Mouse (Mus musculus) ES-Bruce4 (cell line): Measurements from ENCODE around the gene Immp2l. TPM values are rescaled to one million over a fixed set of nuclear protein-coding genes. Genes with fewer than 3 reads are reported as not detected.

ENCODE experiments used
- H3K27ac ChIP-seq: 2 replicates; pipeline ENCODE4 v1.5.1; 2012; ENCODE audit warnings: low read length, inconsistent platforms; ENCODE audit not compliant: insufficient read depth
- H3K27me3 ChIP-seq: 2 replicates; pipeline ENCODE4 v1.6.1; 2012; ENCODE audit warnings: mild to moderate bottlenecking, low read length, inconsistent platforms; ENCODE audit not compliant: control insufficient read depth, poor library complexity, insufficient read depth, severe bottlenecking
- H3K36me3 ChIP-seq: 2 replicates; pipeline ENCODE4 v1.6.1; 2012; ENCODE audit warnings: inconsistent platforms, mild to moderate bottlenecking, low read length, moderate library complexity; ENCODE audit not compliant: control insufficient read depth, poor library complexity, insufficient read depth, severe bottlenecking
- H3K4me1 ChIP-seq: one replicate; pipeline ENCODE4 v1.8.1; 2011; ENCODE audit warnings: low read length; ENCODE audit not compliant: control insufficient read depth, insufficient read depth
- H3K4me3 ChIP-seq: 2 replicates; pipeline ENCODE4 v1.5.1; 2011; ENCODE audit warnings: low read depth, mild to moderate bottlenecking, low read length
- H3K9ac ChIP-seq: 2 replicates; pipeline ENCODE4 v1.6.1; 2012; ENCODE audit warnings: low read depth, mild to moderate bottlenecking, inconsistent platforms; ENCODE audit not compliant: poor library complexity, severe bottlenecking
- H3K9me3 ChIP-seq: replicated peaks from 2 replicates; pipeline ENCODE4 v1.6.1; 2012; ENCODE audit warnings: mild to moderate bottlenecking, low read length, inconsistent platforms; ENCODE audit not compliant: control insufficient read depth, poor library complexity, insufficient read depth, severe bottlenecking
- CTCF ChIP-seq: IDR thresholded peaks from one replicate; pipeline ENCODE4 v1.8.1; 2011; ENCODE audit warnings: low read depth, low read length
- EP300 ChIP-seq: IDR thresholded peaks from 2 replicates; pipeline ENCODE4 v1.6.1; 2011; ENCODE audit warnings: low read depth, low read length; ENCODE audit not compliant: insufficient read depth
- POLR2A ChIP-seq: IDR thresholded peaks from one replicate; pipeline ENCODE4 v1.8.1; 2011; ENCODE audit warnings: low read length; ENCODE audit not compliant: insufficient read depth
- polyA plus RNA-seq: library from polyadenylated mRNA; stranded (reverse); fragments of >200 nt; gene quantifications from 2 replicates; pipeline ENCODE4 v1.2.4, GENCODE M21; 2011; ENCODE audit warnings: low read depth; ENCODE audit not compliant: missing spikeins, insufficient read depth, insufficient read length

Immp2l gene
- polyA plus RNA-seq, 1 experiment, result 15.5 TPM

DNA sequence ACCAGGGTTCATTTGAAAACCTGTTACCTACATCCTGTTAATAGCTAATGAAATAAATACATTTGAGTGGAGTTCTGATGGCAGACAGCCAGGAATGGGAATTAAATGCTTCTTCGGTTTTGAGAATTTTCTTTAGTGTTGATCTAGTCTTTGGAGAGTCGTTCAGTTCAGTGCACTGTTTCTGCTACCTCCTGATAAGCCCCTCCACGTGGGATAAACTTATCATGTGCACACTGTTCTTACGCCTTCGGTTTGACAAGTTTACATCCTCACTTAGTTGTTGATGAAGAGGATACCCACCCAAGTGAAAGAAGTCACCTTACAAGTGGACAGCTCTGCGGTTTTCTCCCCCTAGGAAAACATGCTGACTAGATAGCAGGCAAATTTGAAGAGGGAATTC lies 88.2 kb downstream of the Immp2l start:
- no peaks in the 10 kb centered on the region for H3K4me1 ChIP-seq
- H3K27me3 ChIP-seq, result no peaks in the 10 kb centered on the region
- H3K36me3 ChIP-seq, result no peaks in the 10 kb centered on the region
- H3K9ac ChIP-seq, result no peak overlapping the region
- no peaks in the 10 kb centered on the region for H3K9me3 ChIP-seq
- no peak overlapping the region for H3K4me3 ChIP-seq
- H3K27ac ChIP-seq, result no peak overlapping the region
- TF ChIP-seq POLR2A (no peak), EP300 (no peak), CTCF (no peak)

DNA sequence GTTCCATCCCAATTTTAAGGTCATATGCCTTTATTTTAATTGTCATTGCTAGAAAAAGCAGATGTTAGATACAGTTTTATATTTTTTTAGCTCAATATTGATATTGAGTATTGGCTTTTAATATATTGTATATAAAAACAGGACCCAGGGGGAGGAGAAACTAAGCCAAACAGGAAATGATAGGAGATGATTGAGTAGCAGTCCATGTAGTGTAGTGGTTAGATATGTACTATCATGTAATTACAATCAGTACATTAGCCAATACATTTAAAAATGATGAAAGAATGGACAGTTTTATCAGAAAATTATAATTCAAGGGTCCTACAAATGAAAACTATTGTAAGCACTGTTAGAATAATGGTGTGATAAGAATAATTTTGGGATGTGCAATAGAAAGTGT lies 94.5 kb downstream of the Immp2l start:
- no peaks in the 10 kb centered on the region for H3K4me1 ChIP-seq
- no peak for TF ChIP-seq CTCF
- TF ChIP-seq POLR2A, result no peak
- no peak for TF ChIP-seq EP300
- H3K27me3 ChIP-seq, result no peaks in the 10 kb centered on the region
- no peak overlapping the region for H3K27ac ChIP-seq
- H3K9ac ChIP-seq, result no peak overlapping the region
- no peak overlapping the region for H3K4me3 ChIP-seq
- H3K9me3 ChIP-seq, result no peaks in the 10 kb centered on the region
- H3K36me3 ChIP-seq, result no peaks in the 10 kb centered on the region

DNA sequence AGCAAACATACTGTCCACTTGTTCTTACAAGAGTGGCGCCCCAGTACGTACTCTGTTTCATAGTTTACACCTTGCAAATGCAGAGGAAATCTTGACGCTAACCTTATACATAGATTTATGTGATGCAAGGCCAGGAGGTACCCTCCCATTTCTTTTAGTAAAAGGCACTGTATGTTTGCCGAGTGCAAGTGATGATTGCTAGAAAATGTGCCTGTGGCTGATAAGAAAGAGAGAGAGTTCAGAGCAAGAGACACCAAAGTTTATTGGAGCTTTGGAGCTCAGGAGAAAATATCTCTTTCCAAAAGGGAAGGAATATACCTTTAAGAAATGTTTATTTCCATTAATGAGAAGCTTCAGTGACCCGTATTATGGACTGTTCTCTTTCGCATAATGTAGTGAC lies 95.8 kb downstream of the Immp2l start:
- Histone ChIP-seq H3K36me3 (no peaks in the 10 kb centered on the region), H3K9me3 (no peaks in the 10 kb centered on the region), H3K9ac (no peak overlapping the region), H3K4me1 (no peaks in the 10 kb centered on the region), H3K4me3 (no peak overlapping the region), H3K27me3 (no peaks in the 10 kb centered on the region), H3K27ac (no peak overlapping the region)
- no peak for TF ChIP-seq POLR2A
- TF ChIP-seq EP300, result no peak
- TF ChIP-seq CTCF, result no peak

DNA sequence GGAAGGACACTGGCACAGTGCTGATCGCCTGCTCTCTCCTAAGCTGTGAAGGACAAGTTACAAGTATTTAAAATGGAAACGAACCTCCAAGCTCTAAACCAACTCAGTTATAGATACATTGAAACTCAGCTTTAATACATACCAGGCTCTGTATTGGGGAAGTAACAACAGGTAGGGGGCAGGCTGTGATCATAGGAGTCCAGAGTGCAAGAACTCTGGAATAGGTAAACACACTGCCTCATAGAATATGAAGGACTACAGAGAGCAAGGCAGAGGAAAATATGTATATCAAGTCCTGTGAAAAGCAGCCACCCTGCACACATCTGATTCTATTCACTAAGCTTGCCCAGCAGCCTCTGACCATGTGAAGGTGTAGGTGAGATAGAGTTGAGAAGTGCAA lies 99.3 kb downstream of the Immp2l start:
- no peaks in the 10 kb centered on the region for H3K4me1 ChIP-seq
- no peak overlapping the region for H3K27ac ChIP-seq
- no peaks in the 10 kb centered on the region for H3K36me3 ChIP-seq
- no peak overlapping the region for H3K4me3 ChIP-seq
- no peak for TF ChIP-seq CTCF
- TF ChIP-seq EP300, result no peak
- no peak for TF ChIP-seq POLR2A
- H3K9me3 ChIP-seq, result no peaks in the 10 kb centered on the region
- H3K27me3 ChIP-seq, result no peaks in the 10 kb centered on the region
- H3K9ac ChIP-seq, result no peak overlapping the region

DNA sequence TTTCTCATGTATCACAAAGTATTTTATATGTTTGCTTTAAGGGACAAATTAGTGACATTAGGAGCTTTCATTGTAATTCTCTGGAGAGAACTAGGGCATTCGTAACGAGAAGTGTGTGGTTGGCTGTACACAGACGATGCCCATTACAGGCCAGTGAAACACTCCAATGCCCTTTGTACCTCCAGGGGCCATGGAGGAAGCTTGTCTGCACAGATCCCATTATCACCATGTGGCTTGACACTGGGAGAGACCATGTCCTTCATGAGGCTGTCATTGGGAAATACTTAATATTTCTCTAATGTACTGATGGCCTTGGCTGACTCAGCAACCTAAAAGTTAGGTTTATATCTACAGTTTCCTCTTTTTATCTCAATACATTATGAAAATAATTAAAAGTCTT lies 111.0 kb downstream of the Immp2l start:
- Histone ChIP-seq H3K27ac (no peak overlapping the region), H3K9ac (no peak overlapping the region), H3K9me3 (no peaks in the 10 kb centered on the region), H3K4me1 (no peaks in the 10 kb centered on the region), H3K4me3 (no peak overlapping the region), H3K27me3 (no peaks in the 10 kb centered on the region), H3K36me3 (no peaks in the 10 kb centered on the region)
- TF ChIP-seq CTCF (no peak), EP300 (no peak), POLR2A (no peak)

DNA sequence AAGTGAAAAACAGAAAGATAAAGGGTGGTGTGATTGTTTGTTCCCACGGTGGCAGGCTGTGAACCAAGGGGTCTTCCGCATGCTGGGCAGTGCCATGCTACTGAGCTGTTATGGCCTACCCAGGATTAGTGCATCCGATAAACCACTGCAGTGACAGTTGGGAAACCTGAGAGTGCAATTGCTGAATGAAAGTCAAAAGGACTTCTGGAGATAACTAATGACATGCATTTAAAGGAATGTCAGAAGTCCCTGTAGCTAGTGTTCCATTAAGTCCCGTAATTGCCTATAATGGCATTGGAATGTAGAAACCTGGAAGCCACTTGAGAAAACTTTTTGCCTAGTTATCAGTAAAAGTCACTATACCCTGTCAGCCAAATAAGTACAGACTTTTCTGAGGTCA lies 135.7 kb downstream of the Immp2l start:
- Histone ChIP-seq H3K9me3 (no peaks in the 10 kb centered on the region), H3K9ac (no peak overlapping the region), H3K4me1 (peaks cover 2% of the 10 kb centered on the region), H3K27ac (no peak overlapping the region), H3K4me3 (no peak overlapping the region), H3K36me3 (no peaks in the 10 kb centered on the region), H3K27me3 (no peaks in the 10 kb centered on the region)
- TF ChIP-seq POLR2A, result no peak
- TF ChIP-seq EP300, result no peak
- TF ChIP-seq CTCF, result no peak
